Mouse (Mus musculus) neural tube, embryonic 15.5 days (tissue): ENCODE data around the gene Fancc. TPM values are rescaled to one million over a fixed set of nuclear protein-coding genes. Genes with fewer than 3 reads are reported as not detected.
A peak's percentile ranks its signal among the peaks of the same experiment; 100 is the strongest.

Experiments
- ATAC-seq: fragments of 200-750 bp; cut with Nextera tagmentation; 2 replicates; pipeline ENCODE4 v1.8.0; 2017; ENCODE audit warnings: mild to moderate bottlenecking, moderate TSS enrichment, moderate library complexity; ENCODE audit not compliant: low FRiP score
- H3K27ac ChIP-seq: fragments of 300-500 bp; sonication (generic); replicated peaks from 2 replicates; pipeline ENCODE4 v1.5.1; 2015; ENCODE audit warnings: mild to moderate bottlenecking, inconsistent platforms
- H3K27me3 ChIP-seq: fragments of 300-500 bp; sonication (generic); replicated peaks from 2 replicates; pipeline ENCODE4 v1.6.1; 2015; ENCODE audit warnings: inconsistent platforms
- H3K36me3 ChIP-seq: fragments of 300-500 bp; sonication (generic); 2 replicates; pipeline ENCODE4 v1.6.1; 2015; ENCODE audit warnings: inconsistent platforms
- H3K4me1 ChIP-seq: fragments of 300-500 bp; sonication (generic); 2 replicates; pipeline ENCODE4 v1.6.1; 2015; ENCODE audit warnings: inconsistent platforms
- H3K4me2 ChIP-seq: fragments of 300-500 bp; sonication (generic); 2 replicates; pipeline ENCODE4 v1.6.1; 2015; ENCODE audit warnings: inconsistent platforms, mild to moderate bottlenecking, moderate library complexity
- H3K4me3 ChIP-seq: fragments of 300-500 bp; sonication (generic); replicated peaks from 2 replicates; pipeline ENCODE4 v1.5.1; 2015; ENCODE audit warnings: mild to moderate bottlenecking, inconsistent platforms
- H3K9ac ChIP-seq: fragments of 300-500 bp; sonication (generic); replicated peaks from 2 replicates; pipeline ENCODE4 v1.6.1; 2015; ENCODE audit warnings: mild to moderate bottlenecking, inconsistent platforms
- H3K9me3 ChIP-seq: fragments of 300-500 bp; sonication (generic); replicated peaks from 2 replicates; pipeline ENCODE4 v1.6.1; 2016; ENCODE audit warnings: inconsistent platforms
- WGBS: fragments of 180-500 bp; shearing (Covaris S2); methylation state at CpG from one replicate; pipeline ENCODE4 v1.1.7; 2015; ENCODE audit warnings: mixed read lengths; 5-methylcytosine and 5-hydroxymethylcytosine counted together
- polyA plus RNA-seq: library from polyadenylated mRNA; unstranded; fragments of >200 nt; fragmentation: Nextera tagmentation; extraction: Ambion mirVana; gene quantifications from 2 replicates; pipeline ENCODE4 v1.2.1, GENCODE M21; 2015

Fancc gene
- 12.8 and 14.4 TPM in 2 replicates for polyA plus RNA-seq

DNA sequence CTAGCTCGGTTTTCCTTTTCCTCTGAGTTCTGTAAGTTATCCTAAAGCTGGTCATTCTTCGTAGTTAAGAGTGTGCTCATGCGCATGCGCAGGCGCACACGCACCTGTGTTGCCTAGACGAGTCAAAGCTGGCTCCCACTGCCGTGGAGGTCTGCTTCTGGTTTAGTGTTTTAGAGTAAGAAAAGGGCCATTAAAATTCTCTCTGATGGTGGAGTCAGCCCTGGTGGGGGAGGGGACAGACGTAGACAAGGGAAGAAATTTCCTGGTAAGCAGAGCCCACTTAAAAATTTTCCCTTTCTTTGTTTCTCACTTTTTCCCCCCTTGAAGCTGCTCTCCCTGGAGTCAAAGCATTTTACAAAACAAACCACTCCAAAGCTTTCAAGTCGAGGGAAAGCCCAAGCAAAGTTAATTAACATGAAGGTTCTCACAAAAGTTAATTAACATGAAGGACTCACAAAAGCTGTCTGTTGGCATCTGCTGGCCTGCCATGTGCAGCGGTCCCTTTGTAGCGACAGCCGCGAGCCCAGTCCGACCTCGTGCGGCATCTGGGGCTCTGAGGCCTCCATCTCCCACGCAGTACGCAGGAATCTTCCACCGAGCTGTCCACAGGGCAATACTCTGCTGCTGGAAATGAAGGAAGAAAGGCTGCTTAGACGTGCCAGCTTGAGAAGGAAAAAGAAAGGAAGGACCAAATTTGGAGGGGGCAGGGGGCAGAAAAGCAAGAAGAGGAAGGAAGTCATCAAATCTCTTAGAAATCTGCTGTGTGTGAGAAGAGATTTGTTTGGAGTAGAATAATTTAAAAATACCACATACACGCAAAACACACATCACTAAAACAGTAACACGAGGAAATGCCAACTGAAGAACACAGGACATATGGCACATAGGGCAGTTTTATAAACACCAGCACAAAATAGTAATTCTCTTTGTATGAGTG is at the start of gene Fancc:
Fancc (minus strand) TSS at position 633 of the 937 bp plus-strand sequence.
- Histone ChIP-seq H3K4me2 (peak within 1 kb of the TSS; percentile 46), H3K27ac (0 out of 2 replicates have a peak within 1 kb of the TSS, but pooled peaks have one; percentile 28), H3K36me3 (no peaks in the 10 kb centered on the region), H3K27me3 (no peaks in the 10 kb centered on the region), H3K4me3 (peak within 1 kb of the TSS; percentile 17; the same call in 1 of the 2 replicates), H3K9ac (no peak within 1 kb of the TSS), H3K9me3 (no peaks in the 10 kb centered on the region), H3K4me1 (peaks cover 10% of the 10 kb centered on the region)
- peak; percentile 78 for ATAC-seq
- WGBS, result 20% methylated on average over 23 of the region's 23 CpGs

DNA sequence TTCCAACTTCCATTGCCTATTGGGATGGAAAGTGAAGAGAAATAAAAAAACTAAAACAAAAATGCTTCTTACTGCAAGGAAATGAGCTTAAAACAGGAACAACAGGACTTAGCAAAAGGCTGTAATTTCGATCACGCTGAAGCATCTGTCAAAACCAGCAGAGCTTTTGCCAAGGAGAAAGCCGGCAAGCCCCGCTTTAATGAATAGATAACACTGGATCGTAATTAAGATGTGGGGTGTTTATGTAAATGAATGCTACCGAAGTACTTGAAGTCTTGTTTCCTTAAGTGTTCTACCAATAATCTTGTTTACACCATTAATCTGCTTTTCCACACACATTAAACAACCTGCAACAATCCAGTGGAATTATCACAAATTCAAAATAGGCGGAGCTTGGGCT is 48.2 kb upstream of the Fancc start:
- peaks cover 36% of the 10 kb centered on the region for H3K4me1 ChIP-seq
- H3K4me3 ChIP-seq, result no peak overlapping the region
- H3K9ac ChIP-seq, result no peak overlapping the region
- H3K27ac ChIP-seq, result 0 out of 2 replicates have a peak overlapping the region, but pooled peaks have one; percentile 37
- WGBS, result 30% methylated on average over 7 of the region's 7 CpGs
- peak overlapping the region; percentile 5; the same call in 1 of the 2 replicates for H3K4me2 ChIP-seq
- no peak for ATAC-seq
- H3K9me3 ChIP-seq, result no peaks in the 10 kb centered on the region
- H3K36me3 ChIP-seq, result peaks cover 34% of the 10 kb centered on the region
- no peaks in the 10 kb centered on the region for H3K27me3 ChIP-seq

DNA sequence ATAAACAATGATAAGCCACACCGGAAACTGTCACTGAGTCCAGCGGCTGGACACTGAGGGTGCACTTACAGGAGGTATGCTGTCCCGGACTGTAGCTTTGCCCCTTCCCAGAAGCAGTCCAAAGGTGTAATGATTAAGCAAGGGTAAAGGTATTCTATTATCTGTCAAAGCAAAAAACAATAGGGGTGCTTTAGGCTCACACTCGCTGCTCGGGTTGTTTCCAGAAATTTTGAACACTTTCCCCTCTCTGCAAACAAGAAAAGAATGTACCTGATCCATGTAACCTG is 47.8 kb upstream of the Fancc start:
- H3K9ac ChIP-seq, result no peak overlapping the region; the same call in 1 of the 2 replicates
- peaks cover 36% of the 10 kb centered on the region for H3K36me3 ChIP-seq
- H3K27ac ChIP-seq, result peak overlapping the region; percentile 37; the same call in 1 of the 2 replicates
- no peaks in the 10 kb centered on the region for H3K9me3 ChIP-seq
- no peak for ATAC-seq
- WGBS, result 41% methylated on average over 5 of the region's 5 CpGs
- no peaks in the 10 kb centered on the region for H3K27me3 ChIP-seq
- H3K4me2 ChIP-seq, result peak overlapping the region; percentile 5; the same call in 1 of the 2 replicates
- H3K4me3 ChIP-seq, result no peak overlapping the region
- peaks cover 33% of the 10 kb centered on the region for H3K4me1 ChIP-seq

DNA sequence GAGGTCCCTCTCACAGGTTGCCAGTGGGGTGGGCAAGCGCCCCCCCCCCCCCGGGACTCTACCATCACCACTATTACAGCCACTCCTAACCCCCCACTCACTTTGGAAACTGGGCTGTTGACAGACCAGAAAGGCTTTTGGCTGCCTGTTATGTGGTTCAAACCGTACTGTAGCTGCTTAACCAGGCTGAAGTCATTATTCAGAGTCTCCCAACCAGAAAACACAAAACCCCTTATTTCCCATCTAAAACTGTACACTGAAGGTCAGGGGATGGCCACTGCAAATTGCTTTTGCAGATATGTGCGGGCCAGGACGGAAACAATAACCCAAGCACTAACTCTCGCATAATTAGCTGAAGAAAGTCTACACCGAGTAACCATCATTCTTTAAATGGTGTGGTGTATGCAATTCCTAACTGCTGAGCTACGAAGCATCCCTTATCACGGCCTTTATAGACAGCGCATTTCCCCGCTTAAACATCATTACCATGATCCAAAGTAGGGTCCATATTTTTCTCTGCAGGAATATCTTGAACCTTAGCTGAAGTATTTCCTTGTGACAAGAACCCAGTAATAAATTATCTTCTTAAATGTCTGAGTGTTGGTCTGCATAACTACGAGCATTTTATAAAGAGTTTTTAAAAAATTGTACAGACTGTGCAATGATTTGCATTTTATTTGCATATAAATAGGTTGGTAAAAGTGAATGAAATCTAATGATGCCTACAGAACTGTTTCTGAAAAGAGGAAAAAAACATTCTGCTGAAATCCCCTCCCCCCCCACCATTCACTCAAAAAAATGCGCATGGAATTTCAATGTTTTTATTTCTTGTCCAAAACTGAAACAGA is 47.3 kb upstream of the Fancc start:
- H3K36me3 ChIP-seq, result peaks cover 42% of the 10 kb centered on the region
- H3K9me3 ChIP-seq, result no peaks in the 10 kb centered on the region
- H3K4me1 ChIP-seq, result peaks cover 29% of the 10 kb centered on the region
- WGBS, result 31% methylated on average over 13 of the region's 13 CpGs
- no peak overlapping the region for H3K4me2 ChIP-seq
- H3K9ac ChIP-seq, result no peak overlapping the region; the same call in 1 of the 2 replicates
- H3K27ac ChIP-seq, result peak overlapping the region; percentile 37
- H3K27me3 ChIP-seq, result no peaks in the 10 kb centered on the region
- H3K4me3 ChIP-seq, result no peak overlapping the region
- peak; percentile 33; the same call in 1 of the 2 replicates for ATAC-seq

DNA sequence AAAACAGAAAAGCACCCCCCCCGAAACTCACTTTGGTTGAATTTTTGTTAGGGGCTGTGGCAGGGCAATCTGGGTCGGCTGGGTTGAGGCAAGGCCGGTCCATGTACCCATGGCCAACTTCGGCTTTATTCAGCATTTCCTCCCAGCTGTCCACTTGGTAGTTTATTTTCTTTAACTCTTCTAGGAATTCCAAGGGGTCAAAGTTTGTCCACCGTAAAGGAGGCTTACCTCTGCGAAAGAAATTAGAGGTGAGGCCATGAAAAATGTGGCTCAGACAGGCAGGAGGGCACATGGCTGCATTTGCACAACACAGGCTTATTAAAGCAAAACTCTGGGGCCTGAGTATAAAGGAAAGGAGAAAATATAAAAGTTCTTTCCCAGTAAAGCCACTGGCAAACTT is 46.4 kb upstream of the Fancc start:
- Histone ChIP-seq H3K4me2 (no peak overlapping the region), H3K27ac (peak overlapping the region; percentile 23; the same call in 1 of the 2 replicates), H3K27me3 (no peaks in the 10 kb centered on the region), H3K9ac (no peak overlapping the region), H3K4me3 (no peak overlapping the region), H3K4me1 (peaks cover 22% of the 10 kb centered on the region), H3K36me3 (peaks cover 51% of the 10 kb centered on the region), H3K9me3 (no peaks in the 10 kb centered on the region)
- no peak for ATAC-seq
- WGBS, result 58% methylated on average over 6 of the region's 6 CpGs

DNA sequence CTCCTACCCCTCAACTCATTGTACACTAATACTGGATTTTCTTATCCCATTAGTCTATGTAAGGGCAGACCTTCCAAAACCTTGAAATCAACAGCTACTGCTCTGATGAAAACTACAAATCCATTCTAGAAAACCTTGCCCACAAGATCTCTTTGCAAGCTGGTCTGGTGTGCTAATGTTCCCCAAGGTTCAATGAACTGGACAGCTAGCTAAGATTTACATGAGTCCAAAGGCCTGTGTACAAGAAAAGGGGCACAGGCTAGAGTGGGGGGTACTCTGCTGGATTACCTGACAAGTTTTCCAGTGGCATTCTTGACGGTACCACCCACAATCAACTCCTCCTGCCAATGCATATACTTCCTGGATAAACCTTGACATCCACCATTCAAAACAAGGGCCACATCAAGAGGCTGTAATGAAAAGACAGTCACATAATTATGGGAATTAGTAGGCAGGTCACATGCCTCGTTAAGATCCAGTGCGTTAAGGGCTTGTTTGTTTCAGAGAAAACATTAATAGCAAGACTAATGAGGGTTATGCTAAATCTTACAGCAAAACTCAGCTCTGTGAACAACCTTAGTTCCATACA is 45.8 kb upstream of the Fancc start:
- Histone ChIP-seq H3K36me3 (peaks cover 56% of the 10 kb centered on the region), H3K4me1 (peaks cover 19% of the 10 kb centered on the region), H3K27ac (peak overlapping the region; percentile 23; the same call in 1 of the 2 replicates), H3K9ac (no peak overlapping the region), H3K4me3 (no peak overlapping the region), H3K27me3 (no peaks in the 10 kb centered on the region), H3K4me2 (no peak overlapping the region), H3K9me3 (no peaks in the 10 kb centered on the region)
- ATAC-seq, result no peak
- WGBS, result 53% methylated on average over 3 of the region's 3 CpGs

DNA sequence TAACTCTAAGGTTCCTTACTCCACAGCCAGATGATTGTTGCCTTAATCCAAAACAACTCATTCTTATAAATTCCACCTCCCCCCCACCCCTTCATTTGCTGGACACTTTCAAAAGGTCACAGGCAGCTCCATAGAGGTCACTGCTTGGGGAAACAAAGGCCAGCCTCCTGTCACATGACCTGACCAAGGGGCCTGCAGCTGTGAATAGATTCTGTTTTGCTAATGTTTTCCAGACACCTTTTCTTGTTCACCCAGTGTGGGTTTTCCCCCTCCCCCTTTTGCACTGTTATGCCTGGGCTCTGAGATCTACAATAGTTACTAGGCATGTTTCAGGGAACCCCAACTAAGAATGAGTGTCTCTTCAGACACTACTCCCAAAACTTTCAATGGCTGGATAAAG is 44.4 kb upstream of the Fancc start:
- Histone ChIP-seq H3K4me1 (peaks cover 19% of the 10 kb centered on the region), H3K4me2 (no peak overlapping the region), H3K36me3 (peaks cover 66% of the 10 kb centered on the region), H3K9me3 (no peaks in the 10 kb centered on the region), H3K4me3 (no peak overlapping the region), H3K9ac (no peak overlapping the region), H3K27ac (no peak overlapping the region), H3K27me3 (no peaks in the 10 kb centered on the region)
- ATAC-seq, result no peak

DNA sequence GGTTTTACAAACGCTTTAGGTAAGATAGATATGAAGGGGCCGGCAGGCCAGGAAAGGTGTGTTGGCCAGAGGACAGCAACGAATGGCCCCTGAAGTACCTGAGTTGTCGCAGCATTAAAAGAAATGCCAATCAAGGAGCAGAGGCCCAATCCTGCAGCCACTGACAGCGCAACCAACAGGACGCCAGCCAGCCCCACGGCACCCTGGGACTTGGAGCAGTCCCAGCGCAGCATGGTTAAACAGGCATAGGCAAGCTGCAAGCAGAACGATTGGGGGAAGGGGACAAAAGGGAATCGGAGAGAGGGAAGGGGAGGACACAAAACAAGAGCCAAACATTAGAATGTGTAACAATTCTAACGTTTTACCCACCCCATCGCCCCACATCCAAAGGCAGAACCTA is 43.5 kb upstream of the Fancc start:
- no peak for ATAC-seq
- Histone ChIP-seq H3K9me3 (no peaks in the 10 kb centered on the region), H3K4me1 (peaks cover 13% of the 10 kb centered on the region), H3K36me3 (peaks cover 75% of the 10 kb centered on the region), H3K27me3 (no peaks in the 10 kb centered on the region), H3K9ac (no peak overlapping the region), H3K4me2 (no peak overlapping the region), H3K27ac (no peak overlapping the region), H3K4me3 (no peak overlapping the region)
- WGBS, result 76% methylated on average over 12 of the region's 12 CpGs

DNA sequence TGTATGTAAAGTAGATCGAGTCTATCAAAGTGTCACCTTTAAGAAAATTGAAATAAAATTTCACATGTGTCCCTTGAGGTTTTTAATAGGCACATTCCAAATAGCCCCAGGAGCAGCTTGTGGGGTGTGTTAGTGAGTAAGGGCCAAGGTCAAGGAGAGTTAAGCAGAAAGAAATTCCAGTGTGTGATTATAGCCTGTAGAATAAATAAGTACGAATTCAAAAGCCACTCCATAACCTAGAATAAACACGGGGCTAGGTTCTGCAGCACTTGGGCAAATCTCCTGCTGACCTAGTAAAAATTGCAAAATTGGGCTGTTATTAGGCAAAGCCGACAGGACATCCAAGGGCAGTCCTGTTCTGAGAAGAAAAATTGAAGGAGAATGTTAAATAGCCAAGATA is 37.9 kb upstream of the Fancc start:
- no peak overlapping the region for H3K4me3 ChIP-seq
- H3K27ac ChIP-seq, result no peak overlapping the region
- H3K36me3 ChIP-seq, result peaks cover 90% of the 10 kb centered on the region
- 0 out of 2 replicates have a peak, but pooled peaks cover 10% of the 10 kb centered on the region for H3K4me1 ChIP-seq
- no peaks in the 10 kb centered on the region for H3K27me3 ChIP-seq
- no peaks in the 10 kb centered on the region for H3K9me3 ChIP-seq
- no peak overlapping the region for H3K9ac ChIP-seq
- 78% methylated on average over 4 of the region's 4 CpGs for WGBS
- H3K4me2 ChIP-seq, result no peak overlapping the region
- ATAC-seq, result no peak

DNA sequence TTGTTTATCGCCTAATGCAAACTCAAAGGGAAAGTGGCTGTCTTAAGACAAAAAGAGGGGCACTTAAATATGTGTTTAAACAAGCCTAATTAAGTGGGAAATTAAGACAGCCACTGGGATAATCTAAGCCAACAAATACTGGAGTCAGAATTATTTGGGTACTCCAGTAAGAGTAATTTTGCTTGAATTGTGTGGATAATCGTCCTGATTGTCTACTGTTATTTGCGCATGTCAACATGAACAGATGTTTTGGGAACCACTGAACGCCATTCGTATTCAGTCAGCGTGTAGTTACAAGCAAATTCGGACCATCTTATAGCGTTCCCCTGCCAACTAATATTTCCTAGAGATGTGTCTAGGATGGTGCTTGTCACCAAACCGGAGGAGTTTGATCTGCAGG is 33.8 kb upstream of the Fancc start:
- Histone ChIP-seq H3K27me3 (no peaks in the 10 kb centered on the region), H3K27ac (no peak overlapping the region), H3K9me3 (no peaks in the 10 kb centered on the region), H3K4me1 (peaks cover 45% of the 10 kb centered on the region), H3K36me3 (peaks cover 64% of the 10 kb centered on the region), H3K4me3 (no peak overlapping the region), H3K4me2 (no peak overlapping the region), H3K9ac (no peak overlapping the region)
- 56% methylated on average over 9 of the region's 9 CpGs for WGBS
- ATAC-seq, result no peak

DNA sequence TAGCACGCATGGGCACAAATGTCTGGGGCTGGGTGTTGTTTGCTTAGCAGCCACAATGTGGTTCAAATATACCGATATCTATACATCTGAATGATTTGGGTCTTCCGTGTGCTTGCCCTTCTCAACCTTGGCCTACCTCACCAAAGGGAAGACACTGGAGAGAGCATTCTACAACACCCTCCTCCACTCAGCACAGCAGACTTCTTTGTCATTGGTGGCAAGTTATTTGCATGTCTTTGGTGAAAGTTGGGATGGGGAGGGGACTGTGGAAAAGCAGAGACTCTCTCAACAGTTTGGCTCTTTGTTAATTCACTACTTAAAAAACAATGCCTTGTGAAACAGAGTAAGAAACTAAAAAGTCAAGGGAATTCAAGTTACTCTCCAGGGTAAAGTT is 33.3 kb upstream of the Fancc start:
- Histone ChIP-seq H3K9me3 (no peaks in the 10 kb centered on the region), H3K27me3 (no peaks in the 10 kb centered on the region), H3K36me3 (peaks cover 60% of the 10 kb centered on the region), H3K27ac (peak overlapping the region; percentile 23; the same call in 1 of the 2 replicates), H3K9ac (no peak overlapping the region), H3K4me1 (peaks cover 49% of the 10 kb centered on the region), H3K4me2 (no peak overlapping the region), H3K4me3 (no peak overlapping the region)
- WGBS, result 32% methylated on average over 3 of the region's 3 CpGs
- ATAC-seq, result no peak
